Mouse (Mus musculus) B cell, adult 62 days (primary cell): ENCODE results near the gene Tmem119. TPM values are rescaled to one million over a fixed set of nuclear protein-coding genes. Genes with fewer than 3 reads are reported as not detected.

Experiments
- total RNA-seq: library from RNA; stranded (reverse); gene quantifications from 4 replicates; pipeline ENCODE4 v1.2.4, GENCODE M21; 2023

Tmem119 gene
- not detected in 4 replicates for total RNA-seq

DNA sequence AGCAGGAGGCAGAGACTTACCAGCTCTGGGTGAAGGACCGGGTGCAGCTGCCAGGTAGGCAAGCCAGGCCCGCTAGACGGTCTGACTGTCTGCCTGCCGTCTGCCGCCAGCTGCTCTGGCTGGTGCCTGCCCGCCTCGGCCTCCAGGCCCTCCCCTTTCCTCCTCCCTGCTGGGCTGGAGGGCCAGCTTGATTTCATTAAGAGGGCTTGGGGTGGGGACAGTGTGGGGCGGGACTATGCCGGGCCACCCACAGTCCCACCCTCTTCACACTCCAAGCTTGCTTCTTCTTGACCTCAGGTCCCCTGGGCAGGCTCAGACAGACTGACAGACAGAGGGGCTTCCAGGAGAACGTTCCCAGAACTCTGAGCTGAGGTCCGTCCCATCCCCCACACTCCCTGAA is at the start of gene Tmem119:
Gene Tmem119, minus strand, starts transcription at position 237 of the 400 bp plus-strand sequence.

DNA sequence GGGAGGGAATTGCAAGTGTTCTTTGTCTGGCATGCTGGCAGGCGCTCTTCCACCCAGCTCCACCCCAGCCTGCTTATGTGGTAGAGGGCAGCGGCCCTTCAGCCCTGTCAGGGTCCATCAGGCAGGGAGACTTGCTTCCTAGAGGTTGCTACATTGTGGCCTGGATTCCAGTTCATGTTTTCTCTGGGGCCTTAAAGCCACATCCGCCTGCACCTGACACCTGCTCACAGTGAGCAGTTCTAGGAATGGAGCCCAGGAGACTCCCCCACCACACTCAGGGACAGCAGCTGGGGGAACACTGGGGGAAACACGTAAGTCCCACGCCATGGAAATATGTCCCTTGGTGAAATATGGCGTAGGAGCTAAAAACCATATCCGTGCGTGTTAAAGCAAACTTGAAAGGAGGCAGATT is 32.2 kb upstream of the Tmem119 start, which contains the start of gene Selplg:
Gene Selplg, minus strand, starts transcription at position 155 of the 412 bp plus-strand sequence.

DNA sequence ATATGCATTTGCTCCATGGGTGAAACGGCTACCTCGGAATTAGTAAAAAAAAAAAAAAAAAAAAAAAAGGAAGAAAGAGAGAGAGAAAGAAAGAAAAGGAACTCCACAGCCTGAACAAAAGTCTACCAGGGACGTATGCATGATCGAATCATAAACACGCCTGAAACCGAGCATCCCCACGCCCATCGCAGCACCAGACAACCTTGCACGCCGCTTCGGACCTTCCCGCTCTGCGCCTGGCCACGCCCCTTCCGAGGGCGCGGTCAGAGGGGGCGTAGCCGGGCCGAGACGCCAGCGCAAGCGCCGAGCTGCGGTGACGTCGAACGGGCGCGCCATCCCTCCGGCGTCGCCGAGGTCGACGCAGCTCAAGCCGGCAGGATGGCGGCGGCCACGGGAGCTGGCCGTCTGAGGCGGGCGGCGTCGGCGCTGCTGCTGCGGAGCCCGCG is 27.8 kb downstream of the Tmem119 start, which contains the start of the genes Sart3 and Iscu:
Gene Sart3, minus strand, starts transcription at position 61 of the 446 bp plus-strand sequence.
Gene Iscu, plus strand, starts transcription at position 299 of the 446 bp plus-strand sequence.

Other genes starting within 250 kb of the Tmem119 start
- gene Cmklr1, start 150.1 kb downstream of the Tmem119 start, total RNA-seq, result 0.19 to 0.27 TPM in 2 of 4 replicates, not detected in the others
- gene 1700069L16Rik, start 75.7 kb downstream of the Tmem119 start, total RNA-seq, result not detected in 4 replicates
- gene Ficd, start 64.7 kb downstream of the Tmem119 start, total RNA-seq, result 4.4 to 5.4 TPM (median 5.0 TPM) in 4 replicates
- 66.0 to 77.2 TPM (median 71.4 TPM) in 4 replicates for gene Sart3, start 28.0 kb downstream of the Tmem119 start, total RNA-seq
- 61.9 to 74.4 TPM (median 67.5 TPM) in 4 replicates for gene Iscu, start 27.8 kb downstream of the Tmem119 start, total RNA-seq
- 41.8 to 51.4 TPM (median 46.6 TPM) in 4 replicates for gene Selplg, start 32.1 kb upstream of the Tmem119 start, total RNA-seq
- 46.0 to 59.9 TPM (median 49.8 TPM) in 4 replicates for gene Coro1c, start 108.2 kb upstream of the Tmem119 start, total RNA-seq
- 66.2 to 78.4 TPM (median 72.7 TPM) in 4 replicates for gene Ssh1, start 193.4 kb upstream of the Tmem119 start, total RNA-seq
- gene Dao, start 203.2 kb upstream of the Tmem119 start, total RNA-seq, result 0.47 to 0.66 TPM in 2 of 4 replicates, not detected in the others